Mouse (Mus musculus): ENCODE measurements around the gene Ywhab. TPM values are rescaled to one million over a fixed set of nuclear protein-coding genes. Genes with fewer than 3 reads are reported as not detected.

Ywhab gene
- polyA plus RNA-seq (2016; fragmentation: Nextera tagmentation; extraction: Ambion mirVana), result 307 and 327 TPM in 2 replicates

GRCm38 (mm10) chr2:163994654-163994976, at the start of gene Ywhab:
TSS of gene Ywhab (plus strand) at chr2:163994960.
- H3K4me1 ChIP-seq, result peaks cover 24% of the 10 kb centered on the region
- under 1% methylated on average over 14 of the region's 14 CpGs for WGBS
- DNase-seq (ENCODE audit: low spot score), result no peak
- H3K27me3 ChIP-seq (ENCODE audit: low read depth, poor library complexity, severe bottlenecking), result no peaks in the 10 kb centered on the region
- H3K9me3 ChIP-seq (replicated peaks), result no peaks in the 10 kb centered on the region
- peak within 1 kb of the TSS; percentile 89 for H3K27ac ChIP-seq
- peaks cover 22% of the 10 kb centered on the region for H3K36me3 ChIP-seq
- peak within 1 kb of the TSS; percentile 95 for H3K4me3 ChIP-seq

DNA sequence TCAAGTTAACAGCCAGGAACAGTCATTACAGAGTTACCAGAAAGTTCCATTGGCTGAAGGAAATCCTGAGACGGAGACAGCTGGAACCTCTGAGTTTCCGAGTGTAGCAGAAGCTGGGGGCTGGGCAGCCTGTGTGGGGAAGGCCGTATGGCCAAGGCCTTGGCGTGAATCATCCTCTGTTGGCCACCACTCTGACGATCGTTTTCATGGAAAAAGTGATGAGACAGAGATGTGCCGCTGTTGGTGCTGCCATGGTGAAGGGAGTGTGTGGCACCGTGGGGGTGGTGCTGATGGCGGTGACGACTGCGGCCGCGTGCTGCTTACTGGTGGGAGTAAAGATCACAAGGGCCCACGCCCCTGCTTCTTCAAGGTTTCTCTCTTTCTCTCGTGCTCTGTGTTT, 48.5 kb upstream of the Ywhab start:
- peaks cover 85% of the 10 kb centered on the region for H3K27me3 ChIP-seq (ENCODE audit: low read depth, poor library complexity, severe bottlenecking)
- DNase-seq (ENCODE audit: low spot score), result no peak
- no peaks in the 10 kb centered on the region for H3K36me3 ChIP-seq
- WGBS, result 79% methylated on average over 15 of the region's 15 CpGs
- no peak overlapping the region for H3K27ac ChIP-seq
- no peaks in the 10 kb centered on the region for H3K9me3 ChIP-seq (replicated peaks)
- H3K4me3 ChIP-seq, result no peak overlapping the region
- H3K4me1 ChIP-seq, result no peaks in the 10 kb centered on the region

- DNase-seq (ENCODE audit: low spot score), result no peak
- H3K27ac ChIP-seq, result no peak overlapping the region
- H3K4me1 ChIP-seq, result no peaks in the 10 kb centered on the region
- no peaks in the 10 kb centered on the region for H3K9me3 ChIP-seq (replicated peaks)
- H3K4me3 ChIP-seq, result no peak overlapping the region
- H3K36me3 ChIP-seq, result no peaks in the 10 kb centered on the region
- H3K27me3 ChIP-seq (ENCODE audit: low read depth, poor library complexity, severe bottlenecking), result peaks cover 94% of the 10 kb centered on the region
- 71% methylated on average over 7 of the region's 7 CpGs for WGBS
Observed at GRCm38 (mm10) chr2:163947976-163948375, 46.8 kb upstream of the Ywhab start.

DNA sequence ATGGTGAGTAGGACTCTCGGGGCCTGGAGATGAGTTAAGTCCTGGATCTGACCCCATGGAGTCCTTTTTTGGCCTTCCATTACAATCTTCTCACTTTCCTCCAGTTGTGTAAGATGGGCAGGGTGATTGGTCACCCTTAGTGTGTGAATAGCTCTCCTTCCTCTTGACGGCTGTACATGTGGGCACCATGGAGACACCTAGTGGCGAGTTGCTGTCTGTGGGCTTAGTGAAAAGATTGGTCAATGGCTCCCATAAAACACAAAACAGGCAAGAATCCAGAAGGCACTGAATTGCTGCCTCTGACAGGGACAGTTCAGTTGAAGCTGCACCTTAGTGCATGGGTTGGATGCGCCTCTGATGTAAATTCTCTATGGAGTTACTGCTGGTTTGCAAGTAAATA, 43.0 kb upstream of the Ywhab start:
- Histone ChIP-seq H3K27me3 (ENCODE audit: low read depth, poor library complexity, severe bottlenecking) (peaks cover 81% of the 10 kb centered on the region), H3K27ac (no peak overlapping the region), H3K36me3 (no peaks in the 10 kb centered on the region), H3K9me3 (replicated peaks) (no peaks in the 10 kb centered on the region), H3K4me1 (peaks cover 13% of the 10 kb centered on the region), H3K4me3 (no peak overlapping the region)
- DNase-seq (ENCODE audit: low spot score), result peak; percentile 50
- 26% methylated on average over 4 of the region's 4 CpGs for WGBS

DNA sequence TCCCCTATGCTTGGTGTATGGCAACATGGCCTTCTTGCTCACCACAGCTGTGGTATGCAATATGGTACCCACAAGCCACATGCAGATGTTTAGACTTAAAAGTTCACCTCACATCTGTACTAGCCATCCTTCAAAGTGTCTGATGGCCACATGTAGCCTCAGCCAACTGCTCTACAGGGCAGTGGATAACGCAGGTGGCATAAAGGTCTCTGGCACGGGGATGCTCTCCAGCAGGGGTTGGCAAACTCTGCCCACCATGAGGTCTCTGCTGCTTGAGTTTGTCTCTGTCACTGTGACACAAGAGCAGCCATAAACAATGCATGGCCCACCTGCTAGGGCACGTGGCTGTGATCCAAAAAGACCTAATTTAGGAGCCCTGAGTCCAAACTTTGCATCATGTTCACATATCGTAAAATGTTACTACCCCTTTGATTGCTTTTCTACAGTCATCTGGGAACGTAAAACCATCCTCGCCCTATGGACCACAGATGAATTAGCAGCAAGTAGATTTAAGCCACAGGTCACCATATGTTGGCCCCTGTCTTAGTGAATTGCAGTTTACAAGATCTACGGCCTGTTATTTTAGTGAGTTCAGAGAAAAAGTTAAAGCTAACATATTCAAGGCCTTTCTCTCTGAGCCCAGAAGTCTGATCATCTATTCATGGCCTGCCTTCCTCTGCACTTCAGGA, 41.0 kb upstream of the Ywhab start:
- Histone ChIP-seq H3K27ac (no peak overlapping the region), H3K4me3 (no peak overlapping the region), H3K36me3 (no peaks in the 10 kb centered on the region), H3K4me1 (peaks cover 13% of the 10 kb centered on the region), H3K27me3 (ENCODE audit: low read depth, poor library complexity, severe bottlenecking) (peaks cover 72% of the 10 kb centered on the region), H3K9me3 (replicated peaks) (peaks cover 4% of the 10 kb centered on the region; the same call in 1 of the 2 replicates)
- WGBS, result 32% methylated on average over 7 of the region's 7 CpGs
- DNase-seq (ENCODE audit: low spot score), result peak; percentile 47

DNA sequence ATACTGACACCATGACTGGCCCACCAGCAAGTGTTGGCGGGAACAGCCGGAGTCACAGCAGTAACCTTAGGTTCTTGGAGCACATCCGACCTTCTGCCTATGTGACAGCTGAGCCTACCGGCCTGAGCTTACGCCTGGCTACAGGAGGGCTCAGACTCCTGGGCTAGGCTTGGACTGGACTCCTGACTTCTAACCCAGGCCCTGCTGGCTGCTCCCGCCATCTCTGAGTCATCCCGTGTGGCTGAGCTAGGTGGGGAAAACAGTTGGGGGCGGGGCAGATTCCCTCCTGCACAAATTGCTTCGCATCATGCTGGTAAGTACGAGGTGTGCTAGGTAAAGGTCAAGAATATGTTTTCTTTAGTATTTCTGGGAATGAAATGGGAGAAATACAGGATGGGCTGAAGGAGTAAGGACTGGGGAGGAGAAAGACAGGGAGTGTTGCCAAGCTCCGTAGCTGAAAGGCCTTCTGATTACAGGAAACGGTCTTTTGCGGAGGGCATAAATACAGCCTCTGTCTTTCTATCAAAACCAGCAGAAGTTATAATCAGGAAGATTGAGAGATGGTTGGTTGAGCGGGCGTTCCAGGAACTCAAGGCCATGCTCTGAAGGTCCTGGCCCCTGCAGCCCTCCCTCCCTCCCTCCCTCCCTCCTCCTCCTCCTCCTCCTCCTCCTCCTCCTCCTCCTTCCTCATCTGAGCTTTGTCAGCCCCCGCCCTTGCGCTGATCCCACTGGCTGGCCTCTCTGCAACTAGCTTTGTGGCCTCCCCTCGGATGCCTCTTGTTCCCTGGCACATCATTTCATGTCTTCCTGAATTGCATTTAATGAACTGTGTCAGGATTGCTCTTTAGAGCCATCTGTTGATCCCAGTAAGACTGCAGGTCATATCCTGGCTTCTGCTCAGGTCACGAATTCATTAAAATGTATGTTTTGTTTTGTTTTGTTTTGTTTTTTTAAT, 29.9 kb upstream of the Ywhab start:
- no peak overlapping the region for H3K4me3 ChIP-seq
- DNase-seq (ENCODE audit: low spot score), result no peak

GRCm38 (mm10) chr2:163965706-163966105, 29.1 kb upstream of the Ywhab start:
- DNase-seq (ENCODE audit: low spot score), result no peak
- 75% methylated on average over 7 of the region's 7 CpGs for WGBS
- no peaks in the 10 kb centered on the region for H3K36me3 ChIP-seq
- no peak overlapping the region for H3K4me3 ChIP-seq
- H3K27ac ChIP-seq, result no peak overlapping the region
- no peaks in the 10 kb centered on the region for H3K9me3 ChIP-seq (replicated peaks)
- no peaks in the 10 kb centered on the region for H3K4me1 ChIP-seq
- peaks cover 37% of the 10 kb centered on the region for H3K27me3 ChIP-seq (ENCODE audit: low read depth, poor library complexity, severe bottlenecking)

More for the DNA sequence above, 29.9 kb upstream of the Ywhab start:
- WGBS, result 74% methylated on average over 19 of the region's 19 CpGs
- H3K36me3 ChIP-seq, result no peaks in the 10 kb centered on the region
- no peak overlapping the region for H3K27ac ChIP-seq
- H3K4me1 ChIP-seq, result no peaks in the 10 kb centered on the region
- peaks cover 37% of the 10 kb centered on the region for H3K27me3 ChIP-seq (ENCODE audit: low read depth, poor library complexity, severe bottlenecking)
- H3K9me3 ChIP-seq (replicated peaks), result no peaks in the 10 kb centered on the region

GRCm38 (mm10) chr2:163968581-163968980, 26.2 kb upstream of the Ywhab start:
- 7% methylated on average over 5 of the region's 5 CpGs for WGBS
- H3K4me3 ChIP-seq, result no peak overlapping the region
- peak; percentile 66 for DNase-seq (ENCODE audit: low spot score)
- peaks cover 37% of the 10 kb centered on the region for H3K27me3 ChIP-seq (ENCODE audit: low read depth, poor library complexity, severe bottlenecking)
- no peaks in the 10 kb centered on the region for H3K9me3 ChIP-seq (replicated peaks)
- H3K27ac ChIP-seq, result no peak overlapping the region
- no peaks in the 10 kb centered on the region for H3K4me1 ChIP-seq
- H3K36me3 ChIP-seq, result no peaks in the 10 kb centered on the region

DNA sequence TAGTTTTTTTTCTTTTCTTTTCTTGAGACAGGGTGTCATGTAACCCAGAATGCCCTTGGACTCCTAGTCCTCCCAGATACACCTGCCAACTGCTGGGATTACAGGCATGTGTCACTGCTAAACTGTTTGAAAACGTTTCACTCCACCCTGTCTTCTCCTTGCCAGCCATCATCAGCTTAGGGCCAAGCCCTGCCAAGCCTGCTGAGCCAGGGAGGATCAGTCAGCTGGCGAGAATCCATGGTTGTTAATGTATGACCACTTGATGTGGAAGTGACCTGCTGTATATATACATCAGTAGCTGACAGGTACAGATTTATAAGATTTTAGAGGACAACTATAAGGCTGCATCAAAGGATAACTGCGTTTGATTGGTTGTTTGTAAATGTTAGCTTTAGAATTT, 24.4 kb upstream of the Ywhab start:
- Histone ChIP-seq H3K4me1 (no peaks in the 10 kb centered on the region), H3K4me3 (no peak overlapping the region), H3K9me3 (replicated peaks) (no peaks in the 10 kb centered on the region), H3K27me3 (ENCODE audit: low read depth, poor library complexity, severe bottlenecking) (peaks cover 34% of the 10 kb centered on the region), H3K27ac (no peak overlapping the region), H3K36me3 (no peaks in the 10 kb centered on the region)
- WGBS, result 63% methylated on average over 3 of the region's 3 CpGs
- DNase-seq (ENCODE audit: low spot score), result no peak

DNA sequence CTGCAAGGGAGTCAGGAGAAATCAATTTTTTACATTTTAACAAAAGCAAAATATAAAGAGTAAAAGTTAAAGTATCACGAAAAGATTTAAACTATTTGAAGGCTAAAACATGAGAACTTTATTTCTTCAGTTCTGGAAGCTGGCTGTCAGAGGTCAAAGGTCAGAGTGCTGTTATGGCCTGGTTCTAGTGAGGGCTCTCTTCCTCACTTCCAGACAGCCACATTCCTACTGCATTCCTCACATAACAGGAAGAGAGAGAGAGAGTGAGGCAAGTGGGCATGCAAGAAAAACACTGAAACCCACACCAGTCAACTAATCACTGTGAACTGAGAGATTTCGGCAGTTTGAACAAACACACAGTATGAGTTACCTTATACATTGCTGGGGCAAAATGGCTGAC, 20.7 kb upstream of the Ywhab start:
- Histone ChIP-seq H3K27me3 (ENCODE audit: low read depth, poor library complexity, severe bottlenecking) (0 out of 2 replicates have a peak, but pooled peaks cover 8% of the 10 kb centered on the region), H3K27ac (no peak overlapping the region), H3K4me3 (no peak overlapping the region), H3K36me3 (no peaks in the 10 kb centered on the region), H3K4me1 (no peaks in the 10 kb centered on the region), H3K9me3 (replicated peaks) (no peaks in the 10 kb centered on the region)
- 82% methylated on average over 2 of the region's 2 CpGs for WGBS
- DNase-seq (ENCODE audit: low spot score), result no peak

- WGBS, result 95% methylated on average over 6 of the region's 7 CpGs
- no peak for DNase-seq (ENCODE audit: low spot score)
- no peak overlapping the region for H3K27ac ChIP-seq
Observed at GRCm38 (mm10) chr2:163976448-163976847, 18.3 kb upstream of the Ywhab start.

DNA sequence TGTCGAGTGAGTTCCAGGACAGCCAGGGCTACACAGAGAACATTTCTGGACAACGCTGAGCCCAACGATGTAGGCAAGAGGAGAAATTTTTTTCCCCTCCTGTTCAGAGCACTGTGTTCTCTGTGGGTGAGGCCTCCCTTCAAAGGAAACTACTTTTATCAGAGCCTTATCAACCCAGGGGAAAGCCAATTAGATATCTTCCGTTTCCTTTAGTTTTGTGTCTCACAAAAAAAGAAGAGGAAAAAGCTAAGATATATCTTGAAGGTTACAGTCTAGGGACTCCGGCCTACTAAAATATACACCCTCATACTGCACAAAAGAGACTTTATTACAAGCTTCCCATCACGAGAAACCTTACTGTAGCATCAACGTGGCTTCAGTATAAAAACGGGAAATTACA, 7.5 kb upstream of the Ywhab start:
- Histone ChIP-seq H3K27me3 (ENCODE audit: low read depth, poor library complexity, severe bottlenecking) (no peaks in the 10 kb centered on the region), H3K9me3 (replicated peaks) (no peaks in the 10 kb centered on the region), H3K4me3 (no peak overlapping the region), H3K27ac (no peak overlapping the region), H3K36me3 (no peaks in the 10 kb centered on the region), H3K4me1 (no peaks in the 10 kb centered on the region)
- WGBS, result 89% methylated on average over 8 of the region's 8 CpGs
- no peak for DNase-seq (ENCODE audit: low spot score)

More at GRCm38 (mm10) chr2:163976448-163976847, 18.3 kb upstream of the Ywhab start:
- H3K27me3 ChIP-seq (ENCODE audit: low read depth, poor library complexity, severe bottlenecking), result no peaks in the 10 kb centered on the region
- H3K4me3 ChIP-seq, result no peak overlapping the region
- no peaks in the 10 kb centered on the region for H3K36me3 ChIP-seq
- H3K9me3 ChIP-seq (replicated peaks), result no peaks in the 10 kb centered on the region
- H3K4me1 ChIP-seq, result no peaks in the 10 kb centered on the region

GRCm38 (mm10) chr2:163992871-163993270, 1.9 kb upstream of the Ywhab start:
- no peaks in the 10 kb centered on the region for H3K9me3 ChIP-seq (replicated peaks)
- H3K4me1 ChIP-seq, result peaks cover 24% of the 10 kb centered on the region
- no peaks in the 10 kb centered on the region for H3K27me3 ChIP-seq (ENCODE audit: low read depth, poor library complexity, severe bottlenecking)
- 99% methylated on average over 2 of the region's 2 CpGs for WGBS
- no peak overlapping the region for H3K4me3 ChIP-seq
- peaks cover 8% of the 10 kb centered on the region for H3K36me3 ChIP-seq
- DNase-seq (ENCODE audit: low spot score), result no peak
- H3K27ac ChIP-seq, result no peak overlapping the region

All from limb, embryonic 10.5 days (tissue).